Mouse (Mus musculus) myocyte (in vitro differentiated cells): ENCODE data around the gene Dapk2. TPM values are rescaled to one million over a fixed set of nuclear protein-coding genes. Genes with fewer than 3 reads are reported as not detected.

ENCODE experiments used
- H3K27me3 ChIP-seq: one replicate; pipeline ENCODE4 v1.6.1; 2011; ENCODE audit not compliant: control insufficient read depth, insufficient read depth, insufficient read length
- H3K36me3 ChIP-seq: one replicate; pipeline ENCODE4 v1.6.1; 2011; ENCODE audit not compliant: control insufficient read depth, insufficient read depth
- H3K4me2 ChIP-seq: one replicate; pipeline ENCODE4 v1.6.1; 2011; ENCODE audit warnings: low read depth, control low read depth
- H3K4me3 ChIP-seq: one replicate; pipeline ENCODE4 v1.5.1; 2011; ENCODE audit warnings: mild to moderate bottlenecking, control low read depth, moderate library complexity
- H3K79me2 ChIP-seq: one replicate; pipeline ENCODE4 v1.6.1; 2011; ENCODE audit not compliant: control insufficient read depth, insufficient read depth
- H3ac ChIP-seq: one replicate; pipeline ENCODE4 v1.6.1; 2011; ENCODE audit not compliant: control insufficient read depth, insufficient read length
- CEBPB ChIP-seq: IDR thresholded peaks from 2 replicates; pipeline ENCODE4 v1.6.1; 2011; ENCODE audit warnings: mild to moderate bottlenecking, moderate library complexity; ENCODE audit not compliant: poor library complexity, insufficient read depth, severe bottlenecking
- E2F4 ChIP-seq: IDR thresholded peaks from one replicate; pipeline ENCODE4 v1.6.1; 2011; ENCODE audit warnings: mild to moderate bottlenecking, control low read depth, moderate library complexity; ENCODE audit not compliant: insufficient read depth
- MAX ChIP-seq: IDR thresholded peaks from one replicate; pipeline ENCODE4 v1.6.1; 2011; ENCODE audit warnings: low read depth, mild to moderate bottlenecking, control low read depth
- MYOD1 ChIP-seq, 3 experiments: IDR thresholded peaks; one replicate each; pipeline ENCODE4 v1.6.1; 2011; ENCODE audit warnings: control low read depth in 2 of 3, low read depth in 2 of 3, mild to moderate bottlenecking in 2 of 3, moderate library complexity in 1 of 3; ENCODE audit not compliant: insufficient read length in 2 of 3, control insufficient read depth in 1 of 3
- MYOG ChIP-seq, 3 experiments: IDR thresholded peaks; one replicate each; pipeline ENCODE4 v1.6.1; 2011; ENCODE audit warnings: control low read depth in 2 of 3, low read depth in 2 of 3, mild to moderate bottlenecking in 2 of 3; ENCODE audit not compliant: insufficient read length in 2 of 3, control insufficient read depth in 1 of 3, insufficient read depth in 1 of 3
- POLR2A ChIP-seq: IDR thresholded peaks from one replicate; pipeline ENCODE4 v1.6.1; 2011; ENCODE audit warnings: low read depth, mild to moderate bottlenecking, control low read depth, moderate library complexity; ENCODE audit not compliant: insufficient read length
- POLR2AphosphoS2 ChIP-seq: IDR thresholded peaks from one replicate; pipeline ENCODE4 v1.6.1; 2011; ENCODE audit warnings: low read depth, control low read depth; ENCODE audit not compliant: insufficient read length
- REST ChIP-seq: IDR thresholded peaks from one replicate; pipeline ENCODE4 v1.6.1; 2011; ENCODE audit warnings: mild to moderate bottlenecking, control low read depth, moderate library complexity; ENCODE audit not compliant: insufficient read depth, insufficient read length
- SRF ChIP-seq: IDR thresholded peaks from one replicate; pipeline ENCODE4 v1.6.1; 2011; ENCODE audit warnings: low read depth; ENCODE audit not compliant: control insufficient read depth, insufficient read length
- TCF12 ChIP-seq: IDR thresholded peaks from one replicate; pipeline ENCODE4 v1.6.1; 2011; ENCODE audit warnings: mild to moderate bottlenecking, control low read depth; ENCODE audit not compliant: poor library complexity, insufficient read depth, severe bottlenecking
- TCF3 ChIP-seq: IDR thresholded peaks from one replicate; pipeline ENCODE4 v1.6.1; 2011; ENCODE audit warnings: low read depth, control low read depth; ENCODE audit not compliant: insufficient read length
- USF1 ChIP-seq: IDR thresholded peaks from one replicate; pipeline ENCODE4 v1.6.1; 2011; ENCODE audit warnings: low read depth, mild to moderate bottlenecking, control low read depth, moderate library complexity
- polyA plus RNA-seq: library from polyadenylated mRNA; unstranded; fragments of >200 nt; fragmentation: generic; extraction: Trizol; gene quantifications from one replicate; pipeline ENCODE4 v1.2.1, GENCODE M21; 2012; ENCODE audit warnings: missing spikeins

Dapk2 gene
- polyA plus RNA-seq, 1 experiment = 51.3 TPM

DNA sequence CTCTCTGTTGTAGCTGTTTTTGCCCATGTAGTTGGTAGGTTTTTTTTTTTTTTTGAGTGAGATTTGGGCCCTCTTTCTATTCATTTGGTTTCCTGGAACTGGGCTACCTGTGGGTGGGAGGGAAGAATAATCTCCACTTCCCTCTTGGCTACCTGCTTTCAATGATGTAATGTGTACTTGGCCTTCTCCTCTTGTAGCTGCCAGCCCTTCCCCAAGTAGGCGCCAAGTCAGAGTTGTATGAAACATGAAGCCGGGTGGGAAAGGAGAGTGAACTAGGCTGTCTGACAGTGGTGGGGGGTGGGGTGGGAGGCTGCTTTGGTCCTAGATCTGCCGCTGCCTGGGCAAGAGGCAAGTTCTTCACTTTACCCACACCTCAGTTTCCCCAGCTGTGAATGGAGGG is 38.5 kb downstream of the Dapk2 start:
- H3K27me3 ChIP-seq = no peaks in the 10 kb centered on the region
- no peak overlapping the region for H3ac ChIP-seq
- H3K4me3 ChIP-seq = no peak overlapping the region
- peaks cover 40% of the 10 kb centered on the region for H3K79me2 ChIP-seq
- TF ChIP-seq REST (no peak), MYOG (IDR thresholded peaks at IDR 0.05; ENCODE audit: control insufficient read depth in 1 of 3, insufficient read depth in 1 of 3, insufficient read length in 2 of 3, low read depth in 2 of 3) (no peak), POLR2A (no peak), SRF (no peak), TCF12 (no peak), E2F4 (no peak), MYOD1 (IDR thresholded peaks at IDR 0.05; ENCODE audit: control insufficient read depth in 1 of 3, insufficient read length in 2 of 3, low read depth in 2 of 3) (no peak), POLR2AphosphoS2 (no peak), USF1 (no peak), TCF3 (no peak)
- H3K36me3 ChIP-seq = no peaks in the 10 kb centered on the region
- no peak overlapping the region for H3K4me2 ChIP-seq

GRCm38 (mm10) chr9:66198533-66198932 is 40.5 kb downstream of the Dapk2 start:
- Histone ChIP-seq H3K36me3 (no peaks in the 10 kb centered on the region), H3K4me3 (no peak overlapping the region), H3ac (no peak overlapping the region), H3K79me2 (peaks cover 28% of the 10 kb centered on the region), H3K27me3 (no peaks in the 10 kb centered on the region), H3K4me2 (no peak overlapping the region)
- TF ChIP-seq SRF (no peak), E2F4 (no peak), TCF3 (no peak), MYOD1 (IDR thresholded peaks at IDR 0.05; ENCODE audit: control insufficient read depth in 1 of 3, insufficient read length in 2 of 3, low read depth in 2 of 3) (no peak), TCF12 (no peak)

DNA sequence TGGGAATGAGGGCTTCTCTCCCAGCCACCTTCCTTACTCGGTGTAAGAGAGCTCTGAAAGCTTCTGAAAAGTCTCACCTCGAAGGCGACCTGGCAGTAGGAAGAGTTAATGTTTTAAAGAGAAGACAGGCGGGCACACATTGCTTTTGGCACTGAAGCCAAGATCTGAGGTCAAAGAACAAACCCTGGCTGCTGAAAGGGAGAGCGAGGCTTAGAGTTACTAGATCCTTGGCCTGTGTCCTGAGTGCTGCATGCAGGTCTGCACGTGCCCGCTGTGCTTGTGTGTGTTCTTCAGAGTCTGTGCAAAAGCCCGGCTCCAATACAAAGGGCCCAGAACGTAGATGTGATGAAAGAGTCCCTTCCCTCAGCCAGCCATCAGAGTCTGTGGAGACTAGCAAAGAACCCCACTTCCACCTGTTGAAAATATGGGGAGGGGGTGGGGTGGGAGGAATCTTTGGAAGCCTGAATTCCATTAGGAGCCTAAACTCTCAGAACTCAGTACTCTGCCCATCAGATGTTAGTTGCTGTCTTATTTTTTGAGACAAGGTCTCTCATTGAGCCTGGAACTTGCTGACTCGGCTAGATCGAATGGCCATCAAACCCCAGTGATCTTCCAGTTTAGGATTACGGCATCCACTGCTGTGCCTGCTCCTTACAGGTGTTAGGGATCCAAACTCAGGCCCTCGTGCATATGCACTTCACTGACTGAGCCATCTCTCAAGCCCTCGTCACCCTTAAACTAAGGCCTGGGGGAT is 41.8 kb downstream of the Dapk2 start:
- H3K4me3 ChIP-seq = no peak overlapping the region
- no peaks in the 10 kb centered on the region for H3K27me3 ChIP-seq
- TF ChIP-seq E2F4 = no peak
- no peak for TF ChIP-seq TCF3
- no peak overlapping the region for H3K4me2 ChIP-seq
- H3K79me2 ChIP-seq = peaks cover 28% of the 10 kb centered on the region
- H3K36me3 ChIP-seq = no peaks in the 10 kb centered on the region
- no peak overlapping the region for H3ac ChIP-seq

- H3K79me2 ChIP-seq = peaks cover 28% of the 10 kb centered on the region
- no peak overlapping the region for H3K4me3 ChIP-seq
- no peak overlapping the region for H3K4me2 ChIP-seq
These were observed 42.4 kb downstream of the Dapk2 start for GRCm38 (mm10) chr9:66200411-66200789.

GRCm38 (mm10) chr9:66201665-66202064 is 43.6 kb downstream of the Dapk2 start:
- no peak overlapping the region for H3K4me2 ChIP-seq
- H3ac ChIP-seq = no peak overlapping the region
- H3K79me2 ChIP-seq = peaks cover 23% of the 10 kb centered on the region
- H3K4me3 ChIP-seq = no peak overlapping the region
- H3K27me3 ChIP-seq = no peaks in the 10 kb centered on the region
- TF ChIP-seq MYOD1 (IDR thresholded peaks at IDR 0.05; ENCODE audit: control insufficient read depth in 1 of 3, insufficient read length in 2 of 3, low read depth in 2 of 3) (no peak), CEBPB (no peak), MAX (no peak), TCF12 (no peak), TCF3 (no peak), E2F4 (no peak), USF1 (no peak), MYOG (IDR thresholded peaks at IDR 0.05; ENCODE audit: control insufficient read depth in 1 of 3, insufficient read depth in 1 of 3, insufficient read length in 2 of 3, low read depth in 2 of 3) (no peak), REST (no peak), POLR2A (no peak), POLR2AphosphoS2 (no peak), SRF (no peak)
- H3K36me3 ChIP-seq = no peaks in the 10 kb centered on the region

More at GRCm38 (mm10) chr9:66200411-66200789, 42.4 kb downstream of the Dapk2 start:
- Histone ChIP-seq H3ac (no peak overlapping the region), H3K36me3 (no peaks in the 10 kb centered on the region), H3K27me3 (no peaks in the 10 kb centered on the region)
- TF ChIP-seq MYOD1 (IDR thresholded peaks at IDR 0.05; ENCODE audit: control insufficient read depth in 1 of 3, insufficient read length in 2 of 3, low read depth in 2 of 3) (no peak), USF1 (no peak), SRF (no peak), TCF3 (no peak), CEBPB (no peak), E2F4 (no peak), TCF12 (no peak), REST (no peak), POLR2AphosphoS2 (no peak), POLR2A (no peak), MAX (no peak), MYOG (IDR thresholded peaks at IDR 0.05; ENCODE audit: control insufficient read depth in 1 of 3, insufficient read depth in 1 of 3, insufficient read length in 2 of 3, low read depth in 2 of 3) (no peak)
